Mouse (Mus musculus) erythroblast, embryonic 14.5 days (primary cell): ENCODE data around the gene Ube2c. TPM values are rescaled to one million over a fixed set of nuclear protein-coding genes. Genes with fewer than 3 reads are reported as not detected.
A peak's percentile ranks its signal among the peaks of the same experiment; 100 is the strongest.

Experiments used
- H3K27me3 ChIP-seq: 2 replicates; pipeline ENCODE4 v1.6.1; 2012; ENCODE audit warnings: inconsistent platforms; ENCODE audit not compliant: control insufficient read depth
- H3K36me3 ChIP-seq: 2 replicates; pipeline ENCODE4 v1.6.1; 2012; ENCODE audit warnings: mild to moderate bottlenecking, inconsistent platforms; ENCODE audit not compliant: control insufficient read depth
- H3K4me1 ChIP-seq: 2 replicates; pipeline ENCODE4 v1.6.1; 2012; ENCODE audit warnings: inconsistent platforms; ENCODE audit not compliant: control insufficient read depth
- H3K4me3 ChIP-seq: replicated peaks from 2 replicates; pipeline ENCODE3; 2012; ENCODE audit warnings: moderate library complexity, mild to moderate bottlenecking, inconsistent platforms
- H3K9me3 ChIP-seq: 2 replicates; pipeline ENCODE4 v1.6.1; 2012; ENCODE audit warnings: low read length, inconsistent platforms, mixed read lengths; ENCODE audit not compliant: control insufficient read depth
- GATA1 ChIP-seq: IDR thresholded peaks from 2 replicates; pipeline ENCODE4 v1.6.1; 2012; ENCODE audit warnings: low read length, inconsistent platforms, mixed read lengths
- TAL1 ChIP-seq: IDR thresholded peaks from 3 replicates; pipeline ENCODE4 v1.6.1; 2012; ENCODE audit warnings: low read length, inconsistent platforms, mixed read lengths
- polyA plus RNA-seq: library from polyadenylated mRNA; stranded (reverse); fragments of >175 nt; gene quantifications from 2 replicates; pipeline ENCODE4 v1.2.3, GENCODE M21; 2012

Ube2c gene
- polyA plus RNA-seq, 1 experiment: 179 TPM

DNA sequence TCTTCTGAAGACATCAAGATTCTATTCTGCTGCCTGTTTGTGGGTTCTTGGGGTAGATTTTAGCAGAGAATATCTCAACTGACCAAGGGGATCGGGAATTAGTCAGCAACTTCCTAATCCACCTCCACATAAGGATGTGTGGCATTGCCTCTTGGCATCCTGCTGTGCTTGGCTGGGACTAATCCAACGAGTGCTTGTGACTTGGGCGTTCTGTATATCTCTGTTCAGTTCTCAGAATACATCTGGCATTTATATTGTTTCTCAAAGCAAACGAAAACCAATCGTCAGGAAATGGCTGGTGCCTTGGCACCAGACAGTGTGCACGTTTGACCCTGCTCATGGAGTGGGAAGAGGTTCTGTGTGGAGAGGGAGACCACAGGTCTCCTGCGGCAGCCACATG, 29.8 kb upstream of the Ube2c start:
- Histone ChIP-seq H3K4me1 (peaks cover 9% of the 10 kb centered on the region), H3K36me3 (no peaks in the 10 kb centered on the region)

DNA sequence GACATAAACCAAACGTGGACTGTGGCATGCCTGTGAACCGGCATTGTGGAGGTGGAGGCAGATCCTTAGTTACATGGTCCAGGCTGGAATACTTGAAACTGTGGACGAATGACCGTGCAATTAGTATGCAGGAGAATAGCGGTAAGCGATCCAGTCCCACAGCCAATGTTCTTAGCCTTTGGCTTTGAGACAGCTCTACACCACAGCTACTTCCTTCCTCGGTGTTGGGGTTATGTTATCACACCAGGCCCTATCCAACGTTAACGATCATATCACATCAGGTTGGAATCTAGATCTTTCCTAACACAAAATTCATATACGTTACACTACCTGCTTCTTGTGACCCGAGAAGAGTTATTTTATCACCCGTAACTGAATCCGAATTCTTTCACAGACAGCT, 24.7 kb upstream of the Ube2c start:
- peak overlapping the region; percentile 91 for H3K4me3 ChIP-seq

More for the DNA sequence above, 29.8 kb upstream of the Ube2c start:
- Histone ChIP-seq H3K27me3 (peaks cover 56% of the 10 kb centered on the region), H3K4me3 (no peak overlapping the region), H3K9me3 (no peaks in the 10 kb centered on the region; the same call in 1 of the 2 replicates)
- no peak for TF ChIP-seq GATA1
- TF ChIP-seq TAL1: no peak

DNA sequence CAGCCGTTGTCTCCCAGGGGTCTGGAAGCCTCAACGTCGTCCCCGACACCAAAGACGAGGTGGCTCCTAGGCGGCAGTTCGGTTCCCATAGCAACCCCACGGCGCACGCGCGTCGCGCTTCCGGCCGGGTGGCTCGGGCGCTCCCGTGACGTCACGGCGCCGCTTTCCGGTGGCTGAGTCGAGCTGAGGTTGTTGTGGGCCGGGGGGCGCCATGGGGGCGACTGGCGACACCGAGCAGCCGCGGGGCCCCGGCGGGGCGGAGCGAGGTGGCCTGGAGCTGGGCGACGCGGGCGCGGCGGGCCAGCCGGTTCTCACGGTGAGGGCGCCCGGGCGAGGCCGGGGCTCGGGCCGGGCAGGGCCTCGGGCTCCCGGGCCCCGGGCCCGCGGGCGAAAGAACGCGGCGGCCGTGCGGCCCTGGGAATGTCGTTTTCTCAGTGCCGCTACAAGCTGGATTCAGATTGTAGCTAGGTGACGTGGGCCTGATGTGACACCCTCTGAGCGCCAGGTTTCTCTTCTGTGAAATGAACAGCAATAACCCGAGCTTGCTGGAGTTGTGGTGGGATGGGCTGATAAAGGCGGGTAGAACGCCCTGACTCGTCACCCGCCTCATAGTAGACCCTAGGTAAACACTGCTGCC, 23.7 kb upstream of the Ube2c start, which contains the start of the genes Wfdc3 and Dnttip1:
Wfdc3 (minus strand) TSS at position 89 of the 637 bp plus-strand sequence.
Dnttip1 (plus strand) TSS at position 141 of the 637 bp plus-strand sequence.
- Histone ChIP-seq H3K4me1 (peaks cover 54% of the 10 kb centered on the region), H3K36me3 (peaks cover 47% of the 10 kb centered on the region), H3K9me3 (no peaks in the 10 kb centered on the region; the same call in 1 of the 2 replicates), H3K4me3 (peak within 1 kb of the TSS; percentile 91), H3K27me3 (peaks cover 35% of the 10 kb centered on the region)
- TF ChIP-seq TAL1 (no peak), GATA1 (no peak)

More for the DNA sequence above, 24.7 kb upstream of the Ube2c start:
- TF ChIP-seq TAL1 (no peak), GATA1 (no peak)
- peaks cover 37% of the 10 kb centered on the region for H3K36me3 ChIP-seq
- H3K9me3 ChIP-seq: no peaks in the 10 kb centered on the region; the same call in 1 of the 2 replicates
- H3K4me1 ChIP-seq: peaks cover 51% of the 10 kb centered on the region
- peaks cover 40% of the 10 kb centered on the region for H3K27me3 ChIP-seq

DNA sequence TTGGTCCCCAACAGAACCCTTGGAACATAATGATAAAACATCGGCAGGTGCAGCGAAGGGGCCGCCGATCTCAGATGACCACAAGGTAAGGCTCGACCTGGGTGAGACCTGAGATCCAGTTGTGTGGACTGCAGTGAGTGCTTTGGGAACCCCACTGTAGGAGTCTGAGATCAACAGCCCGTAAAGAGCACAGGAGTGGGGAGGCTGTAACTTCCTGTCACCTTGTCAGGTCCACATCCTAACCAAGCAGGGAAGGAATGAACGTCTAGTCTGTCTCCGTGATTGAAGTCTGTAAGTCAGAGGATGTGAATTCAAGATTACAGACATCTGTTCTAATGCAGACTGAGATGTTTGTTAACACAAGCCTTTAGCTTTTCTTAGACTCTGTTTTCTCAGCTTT, 23.0 kb upstream of the Ube2c start:
- TF ChIP-seq TAL1: no peak
- no peak for TF ChIP-seq GATA1
- H3K4me3 ChIP-seq: peak overlapping the region; percentile 91
- peaks cover 31% of the 10 kb centered on the region for H3K27me3 ChIP-seq
- peaks cover 54% of the 10 kb centered on the region for H3K4me1 ChIP-seq
- peaks cover 54% of the 10 kb centered on the region for H3K36me3 ChIP-seq
- no peaks in the 10 kb centered on the region; the same call in 1 of the 2 replicates for H3K9me3 ChIP-seq

DNA sequence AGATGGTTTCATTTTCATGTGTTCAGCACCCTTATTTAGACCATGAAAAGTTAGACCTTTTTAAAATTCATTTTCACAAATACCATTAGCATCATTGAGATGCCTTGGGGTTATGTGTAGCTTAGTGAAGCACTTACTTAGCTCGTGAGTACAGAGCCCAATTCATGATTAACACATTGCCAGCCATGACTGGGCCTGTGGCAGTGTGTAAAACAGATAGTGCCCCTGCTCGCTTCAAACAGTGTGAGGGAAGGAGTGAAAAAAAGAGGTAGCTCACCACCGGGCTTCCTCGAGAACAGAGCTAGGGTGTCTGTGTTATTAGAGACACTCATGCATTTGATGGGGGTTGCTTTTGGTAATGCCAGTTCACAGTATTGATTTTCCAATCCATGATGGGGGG, 21.5 kb upstream of the Ube2c start:
- peak; percentile 60 for TF ChIP-seq TAL1
- TF ChIP-seq GATA1: no peak
- Histone ChIP-seq H3K4me3 (peak overlapping the region; percentile 91), H3K4me1 (peaks cover 60% of the 10 kb centered on the region), H3K9me3 (no peaks in the 10 kb centered on the region; the same call in 1 of the 2 replicates), H3K36me3 (peaks cover 69% of the 10 kb centered on the region), H3K27me3 (peaks cover 22% of the 10 kb centered on the region)

DNA sequence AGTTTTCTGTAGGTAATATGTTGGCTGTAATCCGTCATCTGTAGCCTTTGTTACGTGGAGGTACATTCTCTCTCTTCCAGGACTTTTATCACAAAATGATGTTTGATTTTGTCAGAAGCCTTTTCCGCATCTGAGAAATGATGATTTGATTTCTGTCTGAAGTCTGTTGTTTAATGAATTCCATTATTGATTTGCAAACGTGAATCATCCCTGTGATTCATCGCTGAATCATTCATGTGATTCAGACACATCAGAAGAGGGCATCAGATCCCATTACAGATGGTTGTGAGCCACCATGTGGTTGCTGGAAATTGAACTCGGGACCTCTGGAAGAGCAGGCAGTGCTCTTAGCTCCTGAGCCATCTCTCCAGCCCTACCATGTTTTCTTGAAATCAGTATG, 20.7 kb upstream of the Ube2c start:
- Histone ChIP-seq H3K27me3 (peaks cover 14% of the 10 kb centered on the region), H3K4me3 (peak overlapping the region; percentile 91), H3K36me3 (peaks cover 77% of the 10 kb centered on the region), H3K9me3 (no peaks in the 10 kb centered on the region; the same call in 1 of the 2 replicates), H3K4me1 (peaks cover 61% of the 10 kb centered on the region)
- no peak for TF ChIP-seq GATA1
- TF ChIP-seq TAL1: no peak

DNA sequence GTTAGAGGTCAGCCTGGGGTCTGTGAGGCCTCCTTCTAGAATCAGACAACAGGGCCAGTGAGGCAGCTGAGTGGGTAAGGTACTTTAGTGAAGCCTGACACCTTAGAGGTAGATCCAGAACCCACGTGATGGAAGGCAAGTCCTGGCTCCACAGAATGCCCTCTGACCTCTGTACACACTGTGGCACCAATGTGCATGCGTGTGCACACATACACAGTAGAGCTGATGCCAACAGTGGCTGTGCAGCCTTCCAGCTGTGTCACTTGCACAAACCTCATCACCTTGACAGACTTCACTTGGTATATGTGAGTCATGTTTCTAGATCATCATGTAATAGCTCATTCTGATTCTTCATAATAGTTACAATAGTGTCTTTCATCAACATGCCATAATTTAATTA, 17.2 kb upstream of the Ube2c start:
- H3K9me3 ChIP-seq: peaks cover 9% of the 10 kb centered on the region
- peaks cover 57% of the 10 kb centered on the region for H3K4me1 ChIP-seq
- H3K27me3 ChIP-seq: no peaks in the 10 kb centered on the region
- no peak overlapping the region for H3K4me3 ChIP-seq
- peaks cover 100% of the 10 kb centered on the region for H3K36me3 ChIP-seq
- no peak for TF ChIP-seq GATA1
- no peak for TF ChIP-seq TAL1

DNA sequence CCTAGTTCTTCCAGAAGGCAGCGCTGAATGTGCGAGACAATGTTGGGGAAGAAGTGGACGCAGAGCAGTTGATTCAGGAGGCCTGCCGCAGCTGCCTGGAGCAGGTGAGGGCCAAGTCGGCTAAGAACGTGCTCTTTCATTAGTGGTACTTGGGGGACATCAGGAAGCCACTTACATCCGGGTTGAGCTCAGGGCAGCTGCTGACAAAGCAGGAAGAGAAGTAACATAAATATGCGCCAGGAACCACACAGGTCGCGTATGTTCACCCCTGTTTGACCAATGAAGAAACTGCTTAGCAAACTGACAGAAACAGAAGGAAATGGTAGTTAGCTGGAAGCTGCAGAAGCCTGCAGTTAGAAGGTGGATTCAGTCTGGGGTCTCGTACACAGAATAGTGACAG, 15.6 kb upstream of the Ube2c start:
- no peak overlapping the region for H3K4me3 ChIP-seq
- peaks cover 100% of the 10 kb centered on the region for H3K36me3 ChIP-seq
- peaks cover 57% of the 10 kb centered on the region for H3K4me1 ChIP-seq
- TF ChIP-seq TAL1: no peak
- no peak for TF ChIP-seq GATA1
- H3K9me3 ChIP-seq: peaks cover 9% of the 10 kb centered on the region
- no peaks in the 10 kb centered on the region for H3K27me3 ChIP-seq

DNA sequence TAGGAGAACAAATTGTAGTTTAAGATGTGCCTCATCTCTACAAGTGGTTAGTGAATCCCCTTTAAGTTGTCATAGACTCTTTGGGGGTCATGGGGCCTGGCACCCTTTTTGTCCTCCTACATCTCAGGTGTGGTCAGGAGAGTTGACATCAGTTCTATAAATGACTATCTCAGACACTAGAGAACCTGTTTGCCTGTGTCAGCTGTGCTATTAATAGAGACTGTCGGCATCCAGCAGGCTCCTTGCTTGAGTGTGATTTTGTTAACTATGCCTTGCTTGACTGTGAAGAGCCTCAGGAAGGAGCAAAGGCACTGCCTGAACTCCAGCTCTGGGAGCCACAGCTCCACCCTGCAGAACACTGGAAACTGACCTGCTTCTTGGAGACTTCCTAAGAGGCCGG, 14.9 kb upstream of the Ube2c start:
- TF ChIP-seq TAL1 (no peak), GATA1 (no peak)
- Histone ChIP-seq H3K36me3 (peaks cover 100% of the 10 kb centered on the region), H3K9me3 (peaks cover 9% of the 10 kb centered on the region), H3K4me3 (no peak overlapping the region), H3K27me3 (no peaks in the 10 kb centered on the region), H3K4me1 (peaks cover 59% of the 10 kb centered on the region)

DNA sequence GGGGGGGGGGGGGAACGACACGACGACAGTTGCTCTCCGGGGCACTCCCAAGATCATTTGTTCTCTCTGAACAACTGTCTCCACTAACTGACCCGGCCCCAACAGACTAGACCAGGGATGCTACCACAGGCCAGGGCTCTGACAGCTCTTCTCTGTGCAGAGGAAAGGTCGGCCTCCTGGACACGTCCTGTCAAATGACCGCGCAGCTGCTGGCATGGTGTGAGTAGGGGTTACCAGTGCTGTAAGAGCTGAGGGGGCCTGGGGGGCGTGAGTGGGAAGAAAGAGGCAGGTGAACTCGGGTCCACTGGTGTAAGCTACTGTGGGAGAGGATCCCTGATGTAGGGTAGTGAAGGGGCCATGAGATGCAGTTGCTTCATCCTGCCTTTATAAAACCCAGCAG, 11.9 kb upstream of the Ube2c start:
- Histone ChIP-seq H3K9me3 (peaks cover 9% of the 10 kb centered on the region), H3K4me1 (peaks cover 80% of the 10 kb centered on the region), H3K4me3 (no peak overlapping the region), H3K36me3 (peaks cover 100% of the 10 kb centered on the region), H3K27me3 (no peaks in the 10 kb centered on the region)
- no peak for TF ChIP-seq TAL1
- no peak for TF ChIP-seq GATA1
